Mouse (Mus musculus) Muller cell, postnatal 12 days (primary cell): ENCODE measurements at regions not wholly inside any gene's neighbourhood (a gene's known extent, or its start where the extent isn't known, plus 50 kb on each side); places are given as distances from the start of the nearest gene placed in this dataset.

Source experiments
- DNase-seq: peaks from one replicate; pipeline ENCODE4 v3.0.0-alpha.2; 2015; ENCODE audit errors: inconsistent ontology term

DNA sequence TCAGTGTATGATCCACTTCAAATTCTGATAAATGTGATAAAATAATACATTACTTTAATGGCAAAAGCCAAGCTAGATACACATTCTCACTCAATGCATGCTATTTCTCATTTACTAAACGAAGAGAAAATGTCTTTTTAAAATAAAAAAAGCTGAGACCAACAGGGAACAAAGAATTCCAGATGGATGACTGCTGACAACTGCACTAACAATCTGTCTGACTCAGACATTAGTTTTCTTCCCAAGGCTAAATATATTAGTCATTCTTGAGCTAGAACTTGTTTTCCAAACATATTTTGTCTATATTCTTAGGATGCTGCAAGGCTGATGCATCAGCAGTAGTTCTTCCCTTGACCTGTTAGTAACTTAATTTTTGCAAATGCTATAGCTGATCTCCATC lies 1008.2 kb downstream of the Sis start:
- peak; percentile 29 for DNase-seq

DNA sequence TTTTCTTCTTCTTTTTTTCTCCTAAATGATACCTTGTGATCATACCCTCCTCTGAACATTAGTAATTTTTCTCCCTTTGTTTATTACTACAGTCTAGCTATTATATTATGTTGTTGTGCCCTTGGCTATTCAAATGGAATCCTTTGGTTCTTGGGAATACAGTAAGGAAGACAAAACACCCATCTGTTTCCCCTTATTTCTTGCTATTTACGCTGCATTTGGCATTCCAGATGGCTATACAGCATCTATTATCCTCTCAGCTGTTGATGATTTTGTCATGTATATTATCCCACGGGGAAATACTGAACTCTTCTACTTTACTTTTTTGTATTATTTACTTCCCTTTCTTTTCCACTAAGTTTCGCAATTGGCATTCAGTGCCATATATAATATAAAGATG lies 1047.8 kb downstream of the Sis start:
- no peak for DNase-seq

DNA sequence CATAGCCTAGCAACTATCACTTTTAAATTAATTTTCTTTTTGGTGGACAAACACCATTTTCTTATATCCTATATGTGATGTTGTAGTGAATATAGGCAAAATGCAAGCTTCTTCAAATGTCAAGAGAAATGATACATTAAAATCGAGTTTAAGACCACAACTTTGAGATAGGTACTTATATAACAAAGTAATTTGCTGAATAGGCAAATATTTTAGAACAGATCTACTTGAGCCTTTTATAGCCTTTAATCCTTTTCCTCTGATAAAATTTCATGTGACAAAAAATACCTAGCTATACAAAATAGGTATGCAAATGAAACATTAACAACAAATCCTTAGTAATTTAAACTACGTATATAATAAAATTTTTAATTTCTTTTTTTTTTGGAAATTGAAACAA lies 1053.9 kb downstream of the Sis start:
- DNase-seq, result no peak

DNA sequence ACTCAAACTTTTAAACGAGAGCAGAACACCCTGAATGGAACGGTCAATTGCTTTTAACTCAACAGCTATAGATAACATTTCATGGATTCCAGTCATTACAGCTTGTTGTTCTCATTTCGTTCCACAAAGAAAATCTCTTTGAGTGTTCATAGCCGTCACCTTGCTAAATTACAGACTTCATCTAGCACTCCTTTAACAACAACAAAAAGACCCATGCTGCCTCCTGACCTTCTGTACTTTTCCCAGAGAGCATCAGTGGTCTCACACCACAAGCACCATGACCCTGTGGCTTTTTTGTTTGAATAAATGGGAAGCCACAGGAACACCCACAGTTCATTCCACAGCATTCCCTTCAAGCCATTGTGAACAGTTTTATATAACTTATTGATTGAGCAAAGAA lies 1058.4 kb downstream of the Sis start:
- peak; percentile 70 for DNase-seq

DNA sequence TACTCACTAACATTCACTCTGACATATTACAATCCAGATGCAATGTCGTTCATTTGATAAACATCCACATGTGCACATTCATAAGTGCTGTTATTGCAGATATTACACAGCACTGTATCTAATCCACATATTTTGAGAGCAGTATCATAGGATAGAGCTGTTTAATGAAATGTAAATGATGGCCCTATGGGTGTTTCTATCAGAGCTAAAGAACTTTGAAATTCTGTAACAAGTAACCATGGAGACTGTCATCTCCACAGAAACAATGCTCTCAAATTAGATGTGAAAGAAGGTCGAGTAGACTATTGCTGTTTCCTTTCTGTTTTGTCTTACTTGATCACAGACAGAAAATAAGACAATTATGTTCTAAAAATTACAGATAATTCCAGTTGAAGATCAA lies 1103.0 kb downstream of the Sis start:
- no peak for DNase-seq

DNA sequence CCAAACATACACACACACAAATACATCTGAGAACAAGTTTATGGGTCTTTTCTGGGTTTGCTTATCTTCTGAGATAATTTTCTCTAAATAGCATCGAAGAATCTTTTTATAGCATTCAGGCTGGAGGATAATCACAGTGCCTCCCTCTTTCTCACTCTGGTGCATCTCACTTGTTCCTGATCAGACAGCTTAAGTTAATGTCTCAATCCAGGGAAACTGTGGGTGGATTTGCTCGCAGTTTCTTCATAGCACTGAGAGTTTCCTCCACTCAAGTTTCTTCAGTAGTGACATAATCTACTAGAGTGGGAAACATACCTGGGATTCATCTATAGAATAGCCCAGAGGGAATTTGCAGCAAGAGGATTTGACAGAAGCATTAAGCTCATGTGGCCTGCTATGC lies 1131.6 kb downstream of the Sis start:
- no peak for DNase-seq
